Mouse (Mus musculus) testis, adult 2 months (tissue): Measurements from ENCODE around the gene Tmem88b.

Experiments
- CTCF ChIP-seq: fragments of 200-500 bp; IDR thresholded peaks from 2 replicates; pipeline ENCODE4 v1.5.1; 2012; ENCODE audit warnings: low read depth, mild to moderate bottlenecking, inconsistent platforms, low read length, moderate library complexity; ENCODE audit not compliant: control insufficient read depth, insufficient read depth, insufficient replicate concordance
- POLR2A ChIP-seq: fragments of 200-500 bp; IDR thresholded peaks from 2 replicates; pipeline ENCODE4 v1.6.1; 2012; ENCODE audit warnings: low read depth, mild to moderate bottlenecking, inconsistent platforms, low read length, moderate library complexity; ENCODE audit not compliant: control insufficient read depth

- TF ChIP-seq CTCF (no peak), POLR2A (no peak)
These were observed 12.9 kb downstream of the Tmem88b start for GRCm38 (mm10) chr4:155772786-155773185.
